Mouse (Mus musculus): ENCODE results near the gene Ntm. TPM values are rescaled to one million over a fixed set of nuclear protein-coding genes. Genes with fewer than 3 reads are reported as not detected.
A peak's percentile ranks its signal among the peaks of the same experiment; 100 is the strongest.

Gene Ntm
- total and polyA plus RNA-seq, 2 experiments from 2014 or later = 162 to 235 TPM

- 92% methylated on average over 4 of the region's 4 CpGs for WGBS
- Histone ChIP-seq H3K36me3 (ENCODE audit: insufficient read depth) (no peaks in the 10 kb centered on the region), H3K27ac (ENCODE audit: low read depth, low read length) (no peak overlapping the region), H3K4me3 (ENCODE audit: low read depth, low read length) (no peak overlapping the region), H3K9me3 (ENCODE audit: low read length) (no peaks in the 10 kb centered on the region), H3K4me1 (ENCODE audit: insufficient read depth) (peaks cover 14% of the 10 kb centered on the region; the same call in 1 of the 2 replicates), H3K9ac (no peak overlapping the region), H3K27me3 (ENCODE audit: insufficient read depth, low read length) (no peaks in the 10 kb centered on the region; the same call in 1 of the 2 replicates), H3K4me2 (ENCODE audit: low read depth) (no peak overlapping the region)
- DNase-seq = no peak
- ATAC-seq = no peak
- no peak for TF ChIP-seq CTCF (IDR thresholded peaks at IDR 0.05; ENCODE audit: low read depth)
These were observed 569.8 kb downstream of the Ntm start for GRCm38 (mm10) chr9:29393136-29393535.

GRCm38 (mm10) chr9:29390796-29391517 is 572.0 kb downstream of the Ntm start:
- 30% methylated on average over 11 of the region's 11 CpGs for WGBS
- peaks cover 14% of the 10 kb centered on the region; the same call in 1 of the 2 replicates for H3K4me1 ChIP-seq (ENCODE audit: insufficient read depth)
- no peaks in the 10 kb centered on the region for H3K9me3 ChIP-seq (ENCODE audit: low read length)
- ATAC-seq = peak; percentile 88
- no peak overlapping the region for H3K4me3 ChIP-seq (ENCODE audit: low read depth, low read length)
- no peak for TF ChIP-seq CTCF (IDR thresholded peaks at IDR 0.05; ENCODE audit: low read depth)
- H3K36me3 ChIP-seq (ENCODE audit: insufficient read depth) = no peaks in the 10 kb centered on the region
- H3K9ac ChIP-seq = no peak overlapping the region
- peak; percentile 84 for DNase-seq
- no peak overlapping the region for H3K4me2 ChIP-seq (ENCODE audit: low read depth)
- H3K27ac ChIP-seq (ENCODE audit: low read depth, low read length) = no peak overlapping the region
- no peaks in the 10 kb centered on the region; the same call in 1 of the 2 replicates for H3K27me3 ChIP-seq (ENCODE audit: insufficient read depth, low read length)

GRCm38 (mm10) chr9:29389224-29389623 is 573.7 kb downstream of the Ntm start:
- no peaks in the 10 kb centered on the region for H3K36me3 ChIP-seq (ENCODE audit: insufficient read depth)
- H3K9me3 ChIP-seq (ENCODE audit: low read length) = no peaks in the 10 kb centered on the region
- DNase-seq = no peak
- peak; percentile 48; the same call in 1 of the 2 replicates for ATAC-seq
- no peak overlapping the region for H3K9ac ChIP-seq
- H3K27me3 ChIP-seq (ENCODE audit: insufficient read depth, low read length) = no peaks in the 10 kb centered on the region; the same call in 1 of the 2 replicates
- 54% methylated on average over 7 of the region's 7 CpGs for WGBS
- H3K4me3 ChIP-seq (ENCODE audit: low read depth, low read length) = no peak overlapping the region
- H3K4me1 ChIP-seq (ENCODE audit: insufficient read depth) = peaks cover 14% of the 10 kb centered on the region; the same call in 1 of the 2 replicates
- no peak overlapping the region for H3K4me2 ChIP-seq (ENCODE audit: low read depth)
- TF ChIP-seq CTCF (IDR thresholded peaks at IDR 0.05; ENCODE audit: low read depth) = no peak
- H3K27ac ChIP-seq (ENCODE audit: low read depth, low read length) = no peak overlapping the region

GRCm38 (mm10) chr9:29387136-29387535 is 575.8 kb downstream of the Ntm start:
- WGBS = 58% methylated on average over 4 of the region's 4 CpGs
- Histone ChIP-seq H3K9ac (no peak overlapping the region), H3K9me3 (ENCODE audit: low read length) (no peaks in the 10 kb centered on the region), H3K27ac (ENCODE audit: low read depth, low read length) (no peak overlapping the region), H3K4me3 (ENCODE audit: low read depth, low read length) (no peak overlapping the region), H3K4me1 (ENCODE audit: insufficient read depth) (peaks cover 14% of the 10 kb centered on the region; the same call in 1 of the 2 replicates), H3K36me3 (ENCODE audit: insufficient read depth) (no peaks in the 10 kb centered on the region), H3K27me3 (ENCODE audit: insufficient read depth, low read length) (no peaks in the 10 kb centered on the region; the same call in 1 of the 2 replicates), H3K4me2 (ENCODE audit: low read depth) (no peak overlapping the region)
- TF ChIP-seq CTCF (IDR thresholded peaks at IDR 0.05; ENCODE audit: low read depth) = no peak
- ATAC-seq (no peak), DNase-seq (no peak)

- WGBS = 89% methylated on average over 12 of the region's 12 CpGs
- Histone ChIP-seq H3K4me3 (ENCODE audit: low read depth, low read length) (no peak overlapping the region), H3K4me1 (ENCODE audit: insufficient read depth) (no peaks in the 10 kb centered on the region), H3K9me3 (ENCODE audit: low read length) (no peaks in the 10 kb centered on the region), H3K9ac (no peak overlapping the region), H3K36me3 (ENCODE audit: insufficient read depth) (no peaks in the 10 kb centered on the region), H3K27ac (ENCODE audit: low read depth, low read length) (no peak overlapping the region), H3K4me2 (ENCODE audit: low read depth) (no peak overlapping the region), H3K27me3 (ENCODE audit: insufficient read depth, low read length) (no peaks in the 10 kb centered on the region)
- ATAC-seq = no peak
- TF ChIP-seq CTCF (IDR thresholded peaks at IDR 0.05; ENCODE audit: low read depth) = no peak
- DNase-seq = no peak
These were observed 585.6 kb downstream of the Ntm start for GRCm38 (mm10) chr9:29377172-29378002.

GRCm38 (mm10) chr9:29371341-29371740 is 591.6 kb downstream of the Ntm start:
- Histone ChIP-seq H3K36me3 (ENCODE audit: insufficient read depth) (no peaks in the 10 kb centered on the region), H3K4me2 (ENCODE audit: low read depth) (no peak overlapping the region), H3K9ac (no peak overlapping the region), H3K4me3 (ENCODE audit: low read depth, low read length) (no peak overlapping the region), H3K27ac (ENCODE audit: low read depth, low read length) (no peak overlapping the region), H3K4me1 (ENCODE audit: insufficient read depth) (peaks cover 5% of the 10 kb centered on the region; the same call in 1 of the 2 replicates), H3K9me3 (ENCODE audit: low read length) (no peaks in the 10 kb centered on the region), H3K27me3 (ENCODE audit: insufficient read depth, low read length) (no peaks in the 10 kb centered on the region)
- DNase-seq = no peak
- WGBS = 84% methylated on average over 3 of the region's 3 CpGs
- ATAC-seq = no peak
- no peak for TF ChIP-seq CTCF (IDR thresholded peaks at IDR 0.05; ENCODE audit: low read depth)

- no peak for TF ChIP-seq CTCF (IDR thresholded peaks at IDR 0.05; ENCODE audit: low read depth)
- WGBS = 73% methylated on average over 3 of the region's 3 CpGs
- no peaks in the 10 kb centered on the region for H3K27me3 ChIP-seq (ENCODE audit: insufficient read depth, low read length)
- H3K4me2 ChIP-seq (ENCODE audit: low read depth) = no peak overlapping the region
- no peak overlapping the region for H3K4me3 ChIP-seq (ENCODE audit: low read depth, low read length)
- H3K9ac ChIP-seq = no peak overlapping the region
- H3K4me1 ChIP-seq (ENCODE audit: insufficient read depth) = peaks cover 5% of the 10 kb centered on the region; the same call in 1 of the 2 replicates
- H3K27ac ChIP-seq (ENCODE audit: low read depth, low read length) = no peak overlapping the region
- H3K9me3 ChIP-seq (ENCODE audit: low read length) = no peaks in the 10 kb centered on the region
- no peaks in the 10 kb centered on the region for H3K36me3 ChIP-seq (ENCODE audit: insufficient read depth)
- DNase-seq (no peak), ATAC-seq (no peak)
These were observed 593.3 kb downstream of the Ntm start for GRCm38 (mm10) chr9:29369621-29370020.
